Mouse (Mus musculus): ENCODE results near the gene Ssr4.
A peak's percentile ranks its signal among the peaks of the same experiment; 100 is the strongest.

Ssr4 gene

DNA sequence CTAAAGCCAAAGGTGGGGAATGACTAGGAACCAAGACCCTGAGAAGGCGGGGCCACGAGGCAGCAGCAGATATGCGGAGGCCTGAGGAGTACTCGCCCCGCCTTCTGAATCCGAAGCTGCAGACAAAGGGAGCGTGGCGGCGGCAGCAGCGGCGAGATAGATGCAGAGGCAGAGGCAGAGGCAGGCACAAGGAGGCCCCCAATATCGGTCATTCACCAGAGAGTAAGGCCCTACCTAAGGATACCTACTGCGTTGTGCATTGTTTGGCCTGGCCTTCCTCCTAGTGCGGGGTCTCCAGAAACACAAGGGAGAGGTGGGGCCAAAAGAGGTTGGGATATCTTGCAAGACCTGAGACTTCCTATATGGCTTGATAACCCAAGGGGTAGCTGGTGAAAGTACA lies 28.2 kb downstream of the Ssr4 start:
- DNase-seq (ENCODE audit: low spot score in 2 of 2): no peak

- no peak for DNase-seq (ENCODE audit: low spot score in 2 of 2)
Observed at GRCm38 (mm10) chrX:73816596-73817314, 29.9 kb downstream of the Ssr4 start.

- no peak for DNase-seq (ENCODE audit: low spot score in 2 of 2)
Observed at GRCm38 (mm10) chrX:73823747-73824146, 36.9 kb downstream of the Ssr4 start.

- peak; percentile 11 to 16 for DNase-seq (ENCODE audit: low spot score in 2 of 2)
Observed at GRCm38 (mm10) chrX:73824185-73825151, 37.6 kb downstream of the Ssr4 start, which contains the start of gene Pdzd4. Gene Pdzd4, minus strand, starts transcription at chrX:73824969.

DNA sequence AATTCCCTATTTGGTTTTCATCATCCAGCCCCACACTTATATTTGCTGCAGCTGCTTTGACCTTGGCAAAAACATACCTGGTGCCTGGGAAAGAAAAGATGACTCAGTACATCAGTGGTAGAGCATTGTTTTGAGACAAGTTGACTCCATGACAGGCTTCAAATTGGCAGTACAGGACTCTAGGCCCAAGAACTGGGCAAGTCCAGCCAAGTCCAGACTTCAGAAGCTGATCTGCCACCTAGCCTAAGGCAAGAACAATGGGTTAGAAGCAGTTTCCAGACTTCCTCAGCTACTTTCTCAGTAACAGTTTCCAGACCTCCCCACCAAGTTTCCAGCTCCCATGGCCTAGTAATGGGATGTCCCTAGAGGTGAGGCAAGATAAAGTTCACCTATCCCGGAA lies 48.9 kb downstream of the Ssr4 start:
- no peak for DNase-seq (ENCODE audit: low spot score in 2 of 2)

- no peak for DNase-seq (ENCODE audit: low spot score in 2 of 2)
Observed at GRCm38 (mm10) chrX:73836691-73837090, 49.9 kb downstream of the Ssr4 start.

Data from urinary bladder, postnatal 36 days (tissue).